Mouse (Mus musculus) embryonic stem cell, embryonic (primary cell): ENCODE measurements around the gene Gdnf.

ENCODE experiments used
- CTCF ChIA-PET, 4 experiments: fragments of 300-600 bp in 2 of 4; fragments of 350-600 bp in 2 of 4; sonication (Branson Sonifier 250); formaldehyde crosslinking; loops; one replicate each; lab custom pipeline; 2022; ENCODE audit warnings: inconsistent platforms in 2 of 4; lab: Charles Lee
- POLR2A ChIA-PET, 4 experiments: fragments of 300-600 bp in 2 of 4; fragments of 350-600 bp in 2 of 4; sonication (Branson Sonifier 250); formaldehyde crosslinking; loops; one replicate each; lab custom pipeline; 2022; ENCODE audit warnings: antibody characterized with exemption in 4 of 4, inconsistent platforms in 1 of 4; lab: Charles Lee

The Gdnf gene

DNA sequence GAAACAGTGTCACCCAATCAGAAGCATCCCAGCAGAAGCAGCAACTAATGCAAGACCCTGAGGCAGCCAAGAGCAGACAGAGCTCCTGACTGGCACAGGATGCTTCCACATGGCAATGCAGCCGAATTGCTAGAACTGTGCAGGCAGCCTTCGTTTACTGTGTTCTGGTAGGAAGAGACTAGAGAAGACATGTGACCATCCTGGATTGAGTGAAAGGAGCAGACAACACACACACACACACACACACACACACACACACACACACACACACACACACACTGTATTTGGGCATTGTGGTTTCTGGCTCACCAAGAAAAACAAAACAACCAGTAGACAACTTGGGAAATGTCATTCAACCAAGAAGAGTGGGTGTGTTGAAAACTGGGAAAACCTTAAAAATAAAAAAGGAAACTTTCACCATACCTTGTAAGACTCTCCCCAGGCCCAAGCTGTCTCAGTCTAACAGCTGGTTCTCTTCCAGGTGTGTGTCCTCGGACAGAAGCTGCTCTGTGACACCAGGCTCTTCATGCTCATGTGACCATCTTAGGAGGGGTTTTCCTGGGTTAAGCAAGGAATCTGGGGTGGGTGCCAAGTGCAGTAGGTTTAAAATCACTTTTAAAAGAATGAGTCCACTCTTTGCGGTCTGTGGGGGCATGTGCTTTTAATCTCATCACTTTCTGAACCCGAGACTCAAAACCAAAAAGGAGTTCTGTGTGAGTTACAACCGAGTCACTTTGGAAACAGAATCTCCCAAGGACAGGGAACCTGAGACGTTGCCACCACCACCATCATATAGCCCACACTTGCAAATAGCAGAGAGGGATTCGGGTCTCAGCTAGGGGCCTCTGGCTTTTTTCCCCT, 27.6 kb downstream of the Gdnf start:
- CTCF ChIA-PET, result no interaction called here
- POLR2A ChIA-PET, result no interaction called here

GRCm38 (mm10) chr15:7838921-7839309, 28.3 kb downstream of the Gdnf start:
- CTCF ChIA-PET, result no interaction called here
- POLR2A ChIA-PET, result no interaction called here

DNA sequence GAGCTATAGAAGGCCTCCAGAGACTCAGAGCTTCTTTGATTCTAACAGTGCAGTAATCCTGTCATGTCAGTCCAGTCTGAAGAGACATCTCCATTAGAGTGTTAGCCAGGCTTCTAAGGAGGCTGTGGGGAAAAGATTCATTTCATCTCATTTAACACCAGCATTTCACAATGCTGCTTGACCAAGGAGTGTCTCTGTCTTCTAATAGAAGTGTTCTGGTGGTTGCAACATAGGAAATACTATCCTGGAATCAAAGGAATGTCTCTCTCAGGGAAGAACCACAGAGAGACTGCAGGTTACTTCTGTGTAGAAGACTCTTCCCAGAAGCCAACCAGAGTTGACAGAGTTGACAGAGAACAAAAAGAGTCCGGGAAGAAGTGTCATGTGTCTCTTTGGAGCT, 31.0 kb downstream of the Gdnf start:
- ChIA-PET POLR2A (no interaction called here), CTCF (interaction anchor here in 1 of 4 experiments (0.7 kb wide), 1 partner anchor 667 kb away, joined by 3 read pairs; no protein-coding TSS in a partner anchor)

DNA sequence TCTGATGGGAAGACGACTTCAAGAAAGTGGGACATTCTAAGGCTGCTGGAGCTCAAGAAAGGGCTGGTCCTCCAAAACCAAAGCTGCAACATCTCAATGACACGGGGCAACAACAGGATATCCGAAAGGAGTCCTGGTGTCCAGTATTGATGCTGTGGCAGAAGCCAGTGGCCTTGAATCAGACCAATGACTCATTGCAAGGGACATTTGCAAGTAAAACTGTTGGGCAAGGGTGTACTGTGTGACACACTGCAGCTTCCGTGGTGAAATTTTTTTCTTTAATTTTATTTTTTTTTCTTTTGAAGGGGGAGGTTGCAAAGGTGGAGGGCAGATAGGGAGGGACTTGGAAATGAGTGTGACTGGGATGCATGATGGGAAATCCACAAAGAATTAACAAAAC, 31.8 kb downstream of the Gdnf start:
- ChIA-PET CTCF (no interaction called here), POLR2A (no interaction called here)

- ChIA-PET POLR2A (no interaction called here), CTCF (no interaction called here)
These were observed 46.8 kb downstream of the Gdnf start for GRCm38 (mm10) chr15:7857418-7857817.

DNA sequence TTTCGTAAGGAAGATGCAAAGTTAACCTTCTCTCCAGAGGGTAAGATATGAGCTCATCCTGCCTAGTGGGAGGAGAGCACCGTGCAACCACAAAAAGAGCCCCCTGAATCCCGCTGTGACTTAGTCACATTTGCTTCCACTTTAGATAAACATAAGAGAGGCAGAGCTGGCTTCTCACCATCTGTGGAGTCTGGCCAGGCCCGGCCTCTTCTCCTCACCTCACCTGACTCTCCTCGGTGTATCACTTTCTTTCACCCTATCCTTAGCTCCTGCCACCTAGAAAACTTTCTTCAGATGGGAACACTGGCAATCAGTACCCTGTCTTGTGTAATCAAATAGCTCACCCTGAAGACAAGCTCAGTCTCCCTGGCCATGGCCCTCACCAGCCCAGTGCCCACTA, 48.2 kb downstream of the Gdnf start:
- POLR2A ChIA-PET, result no interaction called here
- CTCF ChIA-PET, result interaction anchor here in 1 of 4 experiments (0.5 to 0.6 kb wide), 2 partner anchors 207 to 228 kb away, joined by 3 read pairs; no protein-coding TSS in a partner anchor

DNA sequence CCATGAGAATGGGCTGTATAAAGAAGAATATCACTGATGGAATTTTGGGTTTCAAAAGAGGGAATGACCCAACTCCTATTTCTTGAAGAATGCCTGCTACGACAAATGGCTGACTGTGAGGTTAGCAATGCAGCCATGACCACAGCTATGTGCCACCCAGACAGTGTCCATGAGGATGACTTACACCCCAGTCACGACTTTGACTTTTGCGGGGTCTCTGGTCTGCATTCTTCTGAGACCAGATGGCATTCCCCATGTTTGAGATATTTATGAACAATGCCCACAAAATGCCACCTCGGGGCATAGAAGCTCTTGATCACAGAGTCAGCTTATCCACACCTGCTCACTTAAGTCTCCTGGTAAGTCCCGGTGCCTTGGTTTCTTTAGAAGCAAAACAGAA, 52.2 kb downstream of the Gdnf start:
- CTCF ChIA-PET, result no interaction called here
- POLR2A ChIA-PET, result no interaction called here

GRCm38 (mm10) chr15:7863328-7863727, 52.7 kb downstream of the Gdnf start:
- CTCF ChIA-PET, result no interaction called here
- POLR2A ChIA-PET, result no interaction called here

DNA sequence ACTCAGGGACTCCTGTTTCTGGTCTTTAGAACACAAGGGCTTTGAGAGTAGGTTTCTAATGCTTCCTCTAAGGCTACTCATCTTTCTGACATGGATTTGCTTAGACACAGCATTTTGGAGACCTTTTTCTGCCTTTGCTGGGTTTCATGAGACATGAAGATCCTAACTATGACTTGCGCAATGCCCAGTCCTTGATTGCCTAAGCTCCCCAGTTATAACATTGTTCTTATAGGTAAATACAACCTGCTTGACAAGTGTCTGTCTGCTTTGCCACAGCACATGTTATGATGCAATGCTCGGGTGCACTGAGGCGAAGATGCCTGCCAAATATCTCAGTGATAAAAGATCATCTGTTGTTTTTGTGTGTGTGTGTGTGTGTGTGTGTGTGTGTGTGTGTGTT, 54.7 kb downstream of the Gdnf start:
- ChIA-PET CTCF (interaction anchor here in 1 of 4 experiments (0.7 kb wide), 1 partner anchor 18 kb away, joined by 5 read pairs; no protein-coding TSS in a partner anchor), POLR2A (no interaction called here)

GRCm38 (mm10) chr15:7872473-7872872, 61.8 kb downstream of the Gdnf start:
- POLR2A ChIA-PET, result no interaction called here
- CTCF ChIA-PET, result no interaction called here

DNA sequence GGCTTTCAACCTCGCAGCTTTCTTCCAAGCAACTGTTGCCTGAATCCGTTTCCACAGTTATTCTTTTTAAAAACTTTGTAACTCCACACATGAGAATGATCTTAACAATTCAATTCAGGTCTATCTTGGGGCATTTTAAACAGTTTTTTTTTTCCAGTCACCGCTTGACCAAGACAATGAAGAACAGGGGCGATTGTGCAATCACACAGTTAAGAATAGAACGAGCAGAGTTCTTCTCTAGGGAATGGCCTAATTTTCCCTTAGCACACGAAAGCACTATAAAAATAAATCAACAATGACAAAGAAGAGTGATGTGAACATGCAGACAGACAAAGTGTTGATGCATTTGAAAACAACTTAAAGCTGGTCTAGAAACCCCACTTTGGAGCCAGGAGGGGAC, 65.2 kb downstream of the Gdnf start:
- ChIA-PET POLR2A (interaction anchor here in 3 of 4 experiments (0.6 to 1.1 kb wide), 3 partner anchors 24 to 276 kb away, joined by 3 read pairs; no protein-coding TSS in a partner anchor), CTCF (no interaction called here)

GRCm38 (mm10) chr15:7877560-7878467, 67.2 kb downstream of the Gdnf start:
- POLR2A ChIA-PET, result no interaction called here
- CTCF ChIA-PET, result no interaction called here

- POLR2A ChIA-PET, result interaction anchor here in 1 of 4 experiments (0.6 to 1.2 kb wide), 2 partner anchors 10 to 187 kb away, joined by 3 read pairs; no protein-coding TSS in a partner anchor
- CTCF ChIA-PET, result no interaction called here
These were observed 68.2 kb downstream of the Gdnf start for GRCm38 (mm10) chr15:7878861-7879260.

- POLR2A ChIA-PET, result interaction anchor here in 1 of 4 experiments (1.2 kb wide), 1 partner anchor 11 kb away, joined by 3 read pairs; no protein-coding TSS in a partner anchor
- CTCF ChIA-PET, result interaction anchor here in 1 of 4 experiments (1.3 kb wide), 1 partner anchor 19 kb away, joined by 4 read pairs; no protein-coding TSS in a partner anchor
These were observed 69.3 kb downstream of the Gdnf start for GRCm38 (mm10) chr15:7879956-7880355.

DNA sequence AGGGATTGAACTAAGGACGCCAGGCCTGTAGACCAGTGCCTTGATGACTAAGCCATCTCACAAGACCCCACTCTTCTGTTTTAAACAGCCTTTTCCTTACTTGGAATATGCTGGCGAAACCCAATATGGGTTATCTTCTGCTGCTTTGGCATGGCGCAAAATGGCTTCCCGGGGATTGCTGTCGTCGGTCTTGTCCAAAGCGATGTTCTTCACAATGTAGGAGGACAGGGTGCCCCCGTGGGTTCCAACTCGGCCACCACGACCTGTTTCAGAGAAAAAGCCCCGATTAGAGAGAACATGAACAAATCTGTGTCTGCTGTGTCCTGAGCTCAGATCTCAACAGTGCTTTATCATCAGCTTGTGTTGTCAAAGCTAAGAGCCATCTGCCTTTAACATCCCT, 73.5 kb downstream of the Gdnf start:
- POLR2A ChIA-PET, result no interaction called here

DNA sequence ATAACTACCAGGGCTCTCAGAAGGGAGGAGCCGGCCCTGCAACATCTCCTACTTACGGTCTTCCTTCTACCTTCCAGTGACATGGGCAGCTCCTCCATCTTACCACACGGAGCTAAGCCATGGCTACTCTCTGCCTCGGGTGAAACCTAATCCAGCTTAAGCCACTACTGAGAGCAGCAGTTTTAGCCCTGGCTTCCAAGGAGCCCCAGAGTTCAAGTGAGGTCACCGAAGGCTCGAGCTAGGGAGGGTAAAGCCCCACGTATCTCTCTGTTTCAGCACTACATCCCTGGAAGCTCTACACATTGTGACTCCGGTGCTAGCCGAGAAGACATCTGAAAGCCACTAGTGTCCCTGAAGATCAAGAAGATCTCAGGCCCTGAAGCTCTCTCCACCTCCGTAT, 74.5 kb downstream of the Gdnf start:
- ChIA-PET POLR2A (interaction anchor here in 1 of 4 experiments (1.3 kb wide), 1 partner anchor 10 kb away, joined by 3 read pairs; no protein-coding TSS in a partner anchor), CTCF (interaction anchor here in 2 of 4 experiments (1.1 to 1.7 kb wide), 3 partner anchors 14 to 425 kb away, joined by 3 to 4 read pairs (median 3); no protein-coding TSS in a partner anchor)

More for the DNA sequence above, 73.5 kb downstream of the Gdnf start:
- CTCF ChIA-PET, result interaction anchor here in 3 of 4 experiments (0.5 to 1.7 kb wide), 5 partner anchors 10 to 424 kb away, joined by 3 to 5 read pairs (median 3); no protein-coding TSS in a partner anchor

GRCm38 (mm10) chr15:7886591-7886990, 75.9 kb downstream of the Gdnf start:
- CTCF ChIA-PET, result interaction anchor here in 1 of 4 experiments (0.9 kb wide), 1 partner anchor 15 kb away, joined by 3 read pairs; no protein-coding TSS in a partner anchor

More at GRCm38 (mm10) chr15:7886591-7886990, 75.9 kb downstream of the Gdnf start:
- POLR2A ChIA-PET, result no interaction called here
